Mouse (Mus musculus) heart, postnatal 36 days (tissue): ENCODE measurements around the gene Lce1b. TPM values are rescaled to one million over a fixed set of nuclear protein-coding genes. Genes with fewer than 3 reads are reported as not detected.
"Not testable (repeated sequence)": the region's sequence is repeated elsewhere in the genome, so short reads cannot be mapped to it uniquely, and the experiment has no call there.

ENCODE experiments used
- DNase-seq, 2 experiments: peaks; one replicate each; pipeline ENCODE4 v3.0.0; 2021 to 2022
- intact Hi-C: fragments of 180-260 bp; cut with DNase I; formaldehyde crosslinking; loops from one replicate; pipeline ENCODE4 v1.15.1; 2025
- total RNA-seq, 2 experiments: library from RNA; stranded (reverse); gene quantifications; 2 replicates each; pipeline ENCODE4 v1.2.3; 2021

Lce1b gene
- total RNA-seq: not detected

- intact Hi-C loops: no loop called here
- no peak for DNase-seq
Observed at GRCm38 (mm10) chr3:92656826-92657225, at the start of gene Lce1b. Gene Lce1b (minus strand): TSS chr3:92656926.

GRCm38 (mm10) chr3:92694613-92695012, 37.9 kb upstream of the Lce1b start:
- DNase-seq: no peak
- intact Hi-C loops: no loop called here

- intact Hi-C loops: no loop called here
- no peak for DNase-seq
Observed at GRCm38 (mm10) chr3:92691688-92692087, 35.0 kb upstream of the Lce1b start.

GRCm38 (mm10) chr3:92689154-92689553, 32.4 kb upstream of the Lce1b start:
- intact Hi-C loops: not testable (repeated sequence)

GRCm38 (mm10) chr3:92687110-92687509, 30.4 kb upstream of the Lce1b start, which contains the start of gene Lce1d:
Gene Lce1d (minus strand): TSS chr3:92687210.
- DNase-seq: no peak
- intact Hi-C loops: no loop called here

More at GRCm38 (mm10) chr3:92689154-92689553, 32.4 kb upstream of the Lce1b start:
- DNase-seq: peak; percentile 6 to 19

GRCm38 (mm10) chr3:92678947-92679346, 22.2 kb upstream of the Lce1b start, which contains the start of gene Lce1c:
Gene Lce1c (plus strand): TSS chr3:92679247.
- no peak for DNase-seq
- intact Hi-C loops: no loop called here

GRCm38 (mm10) chr3:92670215-92670614, 13.5 kb upstream of the Lce1b start, which contains the start of gene Lce1a2:
Gene Lce1a2 (minus strand): TSS chr3:92670315.
- intact Hi-C loops: no loop called here
- no peak for DNase-seq

- intact Hi-C loops: no loop called here
- DNase-seq: no peak
Observed at GRCm38 (mm10) chr3:92648207-92648606, 8.5 kb downstream of the Lce1b start, which contains the start of gene Lce1a1. Gene Lce1a1 (minus strand): TSS chr3:92648307.

- intact Hi-C loops: no loop called here
Observed at GRCm38 (mm10) chr3:92639854-92640253, 16.9 kb downstream of the Lce1b start.

GRCm38 (mm10) chr3:92638653-92638991, 18.1 kb downstream of the Lce1b start:
- intact Hi-C loops: no loop called here
- DNase-seq: no peak

More at GRCm38 (mm10) chr3:92639854-92640253, 16.9 kb downstream of the Lce1b start:
- no peak for DNase-seq

GRCm38 (mm10) chr3:92637745-92638652, 18.7 kb downstream of the Lce1b start:
- intact Hi-C loops: no loop called here
- no peak for DNase-seq

GRCm38 (mm10) chr3:92621560-92621959, 35.2 kb downstream of the Lce1b start, which contains the start of gene Lce6a:
Gene Lce6a (minus strand): TSS chr3:92621660.
- DNase-seq: no peak
- intact Hi-C loops: no loop called here

GRCm38 (mm10) chr3:92609804-92610203, 46.9 kb downstream of the Lce1b start:
- no peak for DNase-seq
- intact Hi-C loops: no loop called here

- no peak for DNase-seq
- intact Hi-C loops: no loop called here
Observed at GRCm38 (mm10) chr3:92607392-92607791, 49.3 kb downstream of the Lce1b start, which contains the start of gene 2210017I01Rik. Gene 2210017I01Rik (minus strand): TSS chr3:92607492.

Other genes starting within 250 kb of the Lce1b start
- not detected for gene Sprr2i, start 248.9 kb downstream of the Lce1b start, total RNA-seq
- gene Sprr2j-ps, start 238.8 kb downstream of the Lce1b start, total RNA-seq: not detected
- gene Gm9774, start 227.5 kb downstream of the Lce1b start, total RNA-seq: 1 to 10 TPM; 1.2 to 3.3 TPM
- gene Sprr2k, start 224.3 kb downstream of the Lce1b start, total RNA-seq: not detected
- not detected for gene Sprr1b, start 218.1 kb downstream of the Lce1b start, total RNA-seq
- gene Sprr3, start 198.2 kb downstream of the Lce1b start, total RNA-seq: not detected
- gene Sprr1a, start 171.0 kb downstream of the Lce1b start, total RNA-seq: not detected
- not detected for gene Sprr4, start 156.4 kb downstream of the Lce1b start, total RNA-seq
- not detected for gene 2310046K23Rik, start 122.4 kb downstream of the Lce1b start, total RNA-seq
- not detected for gene Ivl, start 83.2 kb downstream of the Lce1b start, total RNA-seq
- gene Smcp, start 67.9 kb downstream of the Lce1b start, total RNA-seq: not detected
- not detected for gene 2210017I01Rik, start 49.4 kb downstream of the Lce1b start, total RNA-seq
- not detected for gene Lce6a, start 35.3 kb downstream of the Lce1b start, total RNA-seq
- not detected for gene Lce1a1, start 8.6 kb downstream of the Lce1b start, total RNA-seq
- not detected for gene Lce1a2, start 13.4 kb upstream of the Lce1b start, total RNA-seq
- gene Lce1c, start 22.3 kb upstream of the Lce1b start, total RNA-seq: not detected
- gene Lce1d, start 30.3 kb upstream of the Lce1b start, total RNA-seq: not detected
- gene Lce1e, start 52.1 kb upstream of the Lce1b start, total RNA-seq: not detected
- not detected for gene Lce1f, start 63.4 kb upstream of the Lce1b start, total RNA-seq
- gene Gm38119, start 82.2 kb upstream of the Lce1b start, total RNA-seq: not detected
- not detected for gene Lce1g, start 95.4 kb upstream of the Lce1b start, total RNA-seq
- gene Lce1h, start 108.1 kb upstream of the Lce1b start, total RNA-seq: not detected
- gene Lce1i, start 122.0 kb upstream of the Lce1b start, total RNA-seq: not detected
- gene Lce1j, start 133.6 kb upstream of the Lce1b start, total RNA-seq: not detected
- not detected for gene Lce1k, start 151.0 kb upstream of the Lce1b start, total RNA-seq
- not detected for gene Kprp, start 170.3 kb upstream of the Lce1b start, total RNA-seq
- not detected for gene Lce1l, start 194.4 kb upstream of the Lce1b start, total RNA-seq
- not detected for gene 2310050C09Rik, start 213.3 kb upstream of the Lce1b start, total RNA-seq